Mouse (Mus musculus): Measurements from ENCODE around the gene 1110065P20Rik.

Gene 1110065P20Rik

DNA sequence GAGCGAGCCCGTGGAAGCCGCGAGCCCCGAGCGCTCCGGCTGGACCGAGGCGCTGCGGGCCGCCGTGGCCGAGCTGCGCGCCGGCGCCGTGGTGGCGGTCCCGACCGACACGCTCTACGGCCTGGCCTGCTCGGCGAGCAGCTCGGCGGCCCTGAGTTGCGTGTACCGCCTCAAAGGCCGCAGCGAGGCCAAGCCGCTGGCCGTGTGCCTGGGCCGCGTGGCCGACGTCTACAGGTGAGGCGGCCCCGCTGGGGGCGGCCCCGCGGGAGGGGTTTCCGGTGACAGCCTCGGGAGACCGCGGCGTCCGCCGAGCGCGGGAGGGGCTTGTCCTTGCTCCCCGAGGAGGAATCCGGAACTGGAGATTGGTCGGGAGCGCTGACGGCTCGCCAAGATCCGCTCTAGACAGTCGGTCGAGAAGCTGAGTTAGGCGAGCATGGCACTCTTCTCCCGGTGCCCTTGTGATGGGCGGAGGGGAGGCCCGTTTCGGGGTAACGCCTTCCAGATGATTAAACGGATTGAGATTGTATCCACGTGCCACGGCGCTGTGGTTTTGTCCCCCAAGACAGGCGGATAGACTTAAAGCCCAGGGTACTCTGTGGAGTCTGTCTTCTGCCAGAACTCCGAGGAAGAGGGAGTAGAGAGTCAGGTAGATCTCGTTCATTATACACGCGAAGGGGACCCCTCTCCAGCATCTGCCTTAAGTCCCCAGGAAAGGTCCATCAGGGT, at the start of gene 1110065P20Rik:
1110065P20Rik (minus strand) TSS at position 264 of the 726 bp plus-strand sequence.
- ATAC-seq (ENCODE audit: low TSS enrichment) = peak; percentile 38

DNA sequence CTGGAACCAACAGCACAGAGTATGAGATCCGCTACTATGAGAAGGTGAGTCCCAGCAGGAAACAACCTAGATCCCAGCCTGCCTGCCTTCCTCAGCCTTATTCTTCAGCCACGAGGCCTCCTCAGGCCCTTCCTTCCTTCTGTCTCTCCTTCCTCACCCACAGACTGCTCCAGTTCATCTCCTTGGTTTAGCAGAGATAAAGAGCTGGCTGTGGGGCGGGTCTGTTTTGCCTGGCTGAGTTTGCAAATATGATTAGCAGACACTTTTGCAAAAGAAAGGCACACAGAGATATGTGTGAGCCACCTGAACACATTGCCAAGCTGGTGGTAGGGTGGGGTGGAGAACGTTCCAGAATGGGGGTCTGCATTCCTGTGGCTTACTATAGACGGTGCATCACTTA, 48.9 kb upstream of the 1110065P20Rik start:
- no peak for ATAC-seq (ENCODE audit: low TSS enrichment)

DNA sequence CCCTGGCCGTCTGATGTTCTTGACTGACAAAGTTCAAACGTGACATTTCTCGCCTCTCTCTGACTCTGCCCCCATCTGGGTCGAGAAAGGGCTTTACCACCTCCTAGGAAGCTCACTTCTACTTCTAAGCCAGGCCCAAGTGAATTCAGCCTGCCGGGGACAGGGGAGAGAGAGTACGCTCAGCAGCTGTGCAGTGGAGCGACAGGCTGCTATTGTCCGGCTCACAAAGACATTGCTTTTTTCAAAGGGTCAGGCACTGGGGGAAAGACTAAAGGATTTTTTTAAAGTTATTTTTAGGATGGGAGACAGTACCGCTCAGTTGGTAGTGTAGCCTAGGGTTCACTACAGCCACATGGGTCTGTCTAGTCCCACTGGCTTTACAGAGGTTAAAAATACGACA, 47.4 kb upstream of the 1110065P20Rik start:
- no peak for ATAC-seq (ENCODE audit: low TSS enrichment)

DNA sequence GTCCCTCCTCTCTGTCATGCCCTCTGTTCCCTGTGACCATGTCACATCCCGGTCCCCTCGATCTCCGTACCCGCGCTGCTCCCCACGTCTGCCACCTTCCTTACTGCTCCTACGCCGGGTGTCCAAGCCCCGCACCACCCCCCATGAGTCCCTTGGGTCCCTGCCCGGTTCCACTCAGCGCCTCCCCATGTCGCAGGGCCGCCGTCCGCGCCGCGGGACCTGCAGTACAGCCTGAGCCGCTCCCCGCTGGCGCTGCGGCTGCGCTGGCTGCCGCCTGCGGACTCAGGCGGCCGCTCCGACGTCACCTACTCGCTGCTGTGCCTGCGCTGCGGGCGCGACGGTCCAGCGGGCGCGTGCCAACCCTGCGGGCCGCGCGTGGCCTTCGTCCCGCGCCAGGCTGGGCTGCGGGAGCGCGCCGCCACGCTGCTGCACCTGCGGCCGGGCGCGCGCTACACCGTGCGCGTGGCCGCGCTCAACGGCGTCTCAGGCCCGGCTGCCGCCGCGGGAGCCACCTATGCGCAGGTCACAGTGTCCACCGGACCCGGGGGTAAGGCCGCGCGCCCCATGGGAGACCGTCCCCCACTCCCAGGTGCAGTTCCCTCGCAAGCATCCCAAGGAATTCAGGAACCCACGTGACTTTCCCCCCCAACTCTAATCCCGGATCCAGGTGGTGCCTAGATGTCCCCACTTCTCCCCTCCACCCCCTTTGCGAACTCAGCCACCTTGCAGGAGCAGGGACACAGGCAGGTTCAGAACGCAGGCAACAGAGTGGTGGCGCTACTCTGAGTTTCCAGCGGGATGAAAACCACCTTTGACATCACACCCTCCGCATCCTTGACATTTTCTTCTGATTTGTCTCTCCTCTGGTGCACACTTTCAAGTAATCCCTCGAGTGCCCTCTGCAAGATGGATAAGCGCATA, 43.8 kb upstream of the 1110065P20Rik start:
- ATAC-seq (ENCODE audit: low TSS enrichment) = peak; percentile 79

DNA sequence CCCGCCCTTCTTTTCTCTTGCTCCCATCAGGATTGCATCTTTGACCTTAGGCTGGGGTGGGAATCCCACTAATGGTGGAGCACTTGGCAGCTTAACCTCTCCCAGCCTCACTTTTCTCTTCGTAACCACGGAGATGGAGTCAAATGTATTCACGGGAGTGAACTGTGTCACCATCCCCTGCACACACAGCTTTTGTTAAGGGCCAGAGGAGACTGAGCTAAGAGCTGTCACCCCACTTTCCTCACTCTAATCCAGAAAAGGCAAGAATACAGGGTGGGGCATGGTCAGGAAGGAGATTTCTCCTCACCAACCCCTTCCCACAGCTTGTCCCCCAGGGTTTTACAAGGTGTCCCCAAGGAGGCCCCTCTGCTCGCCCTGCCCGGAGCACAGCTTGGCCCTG, 42.8 kb upstream of the 1110065P20Rik start:
- ATAC-seq (ENCODE audit: low TSS enrichment) = no peak

DNA sequence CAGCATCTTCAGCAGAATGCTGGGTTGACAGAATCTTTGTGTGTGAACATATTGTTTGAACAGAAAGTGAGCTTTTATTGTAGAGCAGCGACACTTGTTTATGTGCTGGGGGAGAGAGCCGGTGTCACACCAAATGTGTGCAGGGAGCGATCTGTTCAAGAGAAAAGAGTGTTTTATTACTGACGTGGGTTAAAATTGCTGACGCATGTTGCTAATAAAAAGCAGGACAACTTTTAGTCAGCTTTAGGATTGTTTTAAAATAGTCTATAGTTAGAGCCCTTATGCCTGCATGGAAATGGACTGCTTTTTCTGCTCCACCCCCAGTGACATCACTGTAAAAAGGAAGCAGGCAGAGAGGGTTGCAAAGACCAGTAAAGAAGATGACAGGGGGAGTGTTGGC, 39.8 kb upstream of the 1110065P20Rik start:
- ATAC-seq (ENCODE audit: low TSS enrichment) = no peak

DNA sequence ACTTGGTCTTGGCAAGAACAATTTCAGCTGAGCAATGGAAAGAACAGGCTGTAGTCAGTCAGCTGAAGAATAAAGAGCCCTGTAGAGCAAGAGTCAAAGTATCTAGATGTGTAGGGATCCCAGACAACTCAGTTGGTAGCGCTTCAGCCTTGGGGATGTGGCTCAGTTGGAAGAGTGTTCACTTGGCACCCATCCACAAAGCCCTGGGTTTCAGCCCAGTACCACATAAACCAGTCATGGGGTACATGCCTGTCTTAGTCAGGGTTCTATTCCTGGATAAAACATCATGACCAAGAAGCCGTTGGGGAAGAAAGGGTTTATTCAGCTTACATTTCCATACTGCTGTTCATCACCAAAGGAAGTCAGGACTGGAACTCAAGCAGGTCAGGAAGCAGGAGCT, 38.9 kb upstream of the 1110065P20Rik start:
- no peak for ATAC-seq (ENCODE audit: low TSS enrichment)

DNA sequence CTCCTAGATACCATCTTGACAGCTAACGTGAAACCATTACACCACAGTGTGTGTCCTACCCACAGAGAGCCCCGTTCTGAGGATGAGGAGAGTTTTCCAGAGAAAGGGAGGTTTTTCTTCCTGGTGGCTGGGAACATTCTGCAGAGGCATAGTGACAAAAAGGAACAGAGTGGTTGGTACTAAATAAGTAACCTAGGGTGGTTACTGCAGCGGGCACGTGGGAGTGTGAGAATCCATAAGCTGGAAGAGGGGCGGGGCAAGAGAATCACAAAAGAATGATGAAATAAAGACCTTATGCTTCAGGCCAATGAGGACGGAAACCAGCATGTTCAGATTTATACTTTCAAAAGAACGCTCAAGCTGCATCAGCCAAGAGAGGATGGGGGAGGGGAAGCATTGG, 37.7 kb upstream of the 1110065P20Rik start:
- peak; percentile 66 for ATAC-seq (ENCODE audit: low TSS enrichment)

DNA sequence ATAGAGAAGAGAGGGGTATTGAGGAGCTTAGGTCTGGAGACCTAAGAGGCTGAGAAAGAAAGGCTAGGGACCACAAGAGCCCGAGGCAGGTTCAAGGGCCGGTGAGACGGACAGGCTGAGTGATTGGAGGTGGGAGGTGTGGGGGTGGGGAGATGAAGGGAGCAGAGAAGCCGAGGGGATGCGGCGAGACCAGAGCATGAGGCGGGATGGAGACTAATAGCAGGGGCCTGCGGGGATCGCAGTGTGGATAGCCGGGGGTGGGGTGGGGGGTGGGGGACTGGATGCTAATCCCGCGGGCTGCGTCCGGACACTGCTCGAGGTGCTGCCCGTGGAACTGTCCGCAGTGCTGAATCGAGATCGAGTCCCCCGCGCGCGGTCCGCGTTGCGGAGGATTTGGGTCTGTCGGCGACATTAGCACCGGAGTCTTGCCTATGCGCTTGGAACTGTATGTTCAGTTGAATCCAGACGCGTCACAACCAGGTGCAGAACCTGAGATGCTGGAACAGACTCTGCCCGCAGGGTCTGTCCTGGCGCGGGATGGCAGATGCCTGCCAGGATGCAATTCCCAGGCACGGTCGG, 31.2 kb upstream of the 1110065P20Rik start:
- ATAC-seq (ENCODE audit: low TSS enrichment) = peak; percentile 22; the same call in 1 of the 2 replicates

DNA sequence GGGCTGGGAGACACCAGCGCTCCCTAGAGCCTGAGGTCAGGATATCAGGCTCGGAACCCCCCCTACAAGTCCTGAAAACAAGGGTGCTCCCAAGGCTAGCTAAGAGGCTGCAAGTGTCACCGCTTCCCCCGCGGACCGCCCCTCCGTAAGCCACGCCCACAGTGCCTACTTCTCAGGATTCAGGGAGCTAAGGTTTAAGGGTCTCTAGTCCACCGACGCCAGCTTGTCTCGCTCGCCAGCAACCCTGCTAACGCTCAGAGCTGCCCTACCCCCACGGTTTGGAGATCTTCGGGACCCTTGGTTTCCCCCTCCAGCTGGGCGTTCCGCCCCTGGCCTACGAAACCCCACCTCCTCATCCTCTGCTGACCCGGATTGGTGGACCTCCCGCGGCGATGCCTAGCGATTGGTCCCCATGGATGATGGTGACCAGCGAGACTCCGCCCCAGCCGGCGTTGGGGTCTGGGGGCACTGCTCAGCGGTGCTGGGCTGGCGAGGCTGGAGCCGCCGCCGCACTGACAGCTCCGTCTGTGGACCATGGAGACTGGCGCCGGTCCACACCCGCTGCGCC, 30.4 kb upstream of the 1110065P20Rik start:
- peak; percentile 91 for ATAC-seq (ENCODE audit: low TSS enrichment)

DNA sequence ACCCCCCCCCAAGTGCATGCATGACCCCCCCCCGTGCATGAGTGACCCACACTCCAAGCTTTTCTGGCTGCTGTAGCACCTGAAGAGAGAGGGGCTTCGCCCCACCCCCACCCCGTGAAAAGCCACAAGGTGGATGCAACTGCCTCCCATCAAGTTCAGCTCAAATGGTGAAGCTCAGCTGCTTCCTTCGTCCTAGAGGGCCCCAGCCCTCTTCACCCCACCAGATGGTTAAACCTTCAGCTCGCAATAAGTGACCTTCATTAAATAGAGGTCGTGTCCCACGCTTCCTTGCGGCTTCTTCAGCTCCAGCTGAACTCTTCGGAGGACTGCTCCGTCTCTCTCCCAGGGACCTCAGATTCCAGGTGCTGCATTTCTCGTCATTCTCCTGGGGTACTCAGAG, 29.6 kb upstream of the 1110065P20Rik start, which contains the start of gene Epha10:
Epha10 (plus strand) TSS at position 301 of the 400 bp plus-strand sequence.
- ATAC-seq (ENCODE audit: low TSS enrichment) = no peak

DNA sequence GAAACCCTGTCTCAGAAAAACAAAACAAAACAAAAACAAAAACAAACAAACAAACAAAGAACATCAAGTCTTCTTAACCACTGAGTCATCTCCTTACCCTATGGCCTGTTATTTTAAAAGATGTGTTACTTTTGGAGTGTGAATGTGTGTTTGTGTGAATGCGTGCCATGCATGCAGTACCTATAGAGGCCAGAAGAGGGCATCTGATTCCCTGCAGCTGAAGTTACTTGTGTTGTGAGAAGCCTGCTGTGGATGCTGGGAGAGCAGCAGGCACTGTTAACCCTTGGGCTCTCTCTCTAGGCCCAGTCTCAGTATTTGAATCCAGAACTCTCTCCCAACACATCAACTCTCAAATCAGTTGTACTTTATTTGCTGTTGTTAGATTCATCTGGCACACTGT, 21.7 kb upstream of the 1110065P20Rik start:
- no peak for ATAC-seq (ENCODE audit: low TSS enrichment)

DNA sequence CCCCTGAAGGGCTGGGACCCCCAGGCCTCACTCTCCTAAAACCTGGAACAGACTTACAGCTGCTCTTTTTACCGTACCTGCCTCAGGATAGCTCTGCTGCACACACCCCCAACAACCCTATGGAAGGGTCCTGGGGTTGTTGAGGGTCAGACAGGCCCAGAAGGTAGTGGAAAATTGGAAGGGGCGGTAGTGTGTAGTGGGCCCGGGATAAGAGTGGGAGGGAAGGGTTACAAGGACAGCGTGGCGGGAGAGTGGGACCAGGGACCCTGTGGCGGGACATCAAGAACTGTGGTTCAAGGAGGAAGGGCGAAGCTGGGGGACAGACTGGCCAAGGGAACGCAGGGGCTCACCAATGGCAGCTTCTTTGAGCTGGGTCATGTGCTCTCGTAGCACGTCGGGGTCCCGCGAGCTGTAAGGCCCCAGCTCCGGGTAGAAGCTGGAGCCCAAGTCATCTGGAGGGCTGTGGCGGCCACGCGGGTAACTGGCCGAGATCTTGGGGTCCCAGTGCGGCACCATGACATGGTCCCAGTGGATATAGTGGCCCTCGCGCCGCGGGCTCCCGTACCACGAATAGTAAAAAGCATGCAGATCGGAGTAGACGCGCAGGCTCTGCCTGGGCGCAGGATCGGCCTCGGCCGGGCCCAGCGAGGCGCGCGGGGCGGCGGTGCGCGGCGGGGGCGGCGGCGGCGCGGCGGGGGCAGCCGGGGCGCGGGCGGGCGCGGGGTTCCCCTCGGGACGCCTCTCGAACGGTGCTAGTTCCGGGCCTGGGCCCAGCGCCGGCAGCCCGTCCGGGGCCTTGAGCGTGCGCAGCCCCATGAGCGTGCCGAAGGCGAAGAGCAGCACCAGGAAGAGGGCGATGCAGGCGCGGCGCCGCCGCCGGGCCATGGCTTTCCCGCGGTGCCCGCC, 10.5 kb upstream of the 1110065P20Rik start, which contains the start of gene Maneal:
Maneal (minus strand) TSS at position 889 of the 906 bp plus-strand sequence.
- peak; percentile 41 for ATAC-seq (ENCODE audit: low TSS enrichment)

DNA sequence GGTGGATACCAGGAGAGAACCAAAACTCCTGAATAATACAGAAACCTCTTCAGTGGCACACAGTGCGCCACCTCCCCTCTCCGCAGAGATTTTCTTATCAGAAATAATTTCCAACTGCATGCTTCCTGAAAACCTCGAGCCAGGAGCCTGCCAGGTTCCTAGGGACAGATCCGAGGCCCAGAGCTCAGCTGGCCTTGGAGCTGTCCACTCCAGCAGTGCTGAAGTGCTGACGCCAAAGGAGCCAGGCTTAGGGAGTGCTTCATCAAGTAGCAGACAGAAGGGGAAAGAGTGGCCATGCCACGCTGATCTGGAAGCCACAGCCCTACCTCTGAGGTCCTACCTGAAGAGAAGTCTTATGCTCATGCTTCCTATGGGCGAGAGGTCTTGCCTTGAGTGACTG, 9.4 kb upstream of the 1110065P20Rik start:
- no peak for ATAC-seq (ENCODE audit: low TSS enrichment)

DNA sequence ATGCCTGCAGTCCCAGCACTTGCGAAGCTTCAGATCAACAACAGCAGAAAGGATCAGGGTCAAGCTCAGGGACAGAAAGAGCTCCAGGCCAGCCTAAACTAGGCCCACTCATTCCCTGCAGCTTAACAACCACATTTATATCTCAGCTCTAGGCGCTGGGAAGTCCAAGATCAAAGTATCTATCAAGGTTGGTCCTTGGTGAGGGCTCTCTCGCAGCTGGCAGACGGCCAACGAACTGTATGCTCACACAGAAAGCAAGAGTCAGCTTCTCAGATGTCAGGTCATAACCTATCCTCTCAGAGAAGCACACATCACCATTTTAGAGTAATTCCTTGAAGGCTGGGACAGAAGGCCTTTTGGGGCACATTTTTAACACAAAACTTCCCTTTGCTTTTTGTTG, 7.4 kb upstream of the 1110065P20Rik start:
- ATAC-seq (ENCODE audit: low TSS enrichment) = no peak

DNA sequence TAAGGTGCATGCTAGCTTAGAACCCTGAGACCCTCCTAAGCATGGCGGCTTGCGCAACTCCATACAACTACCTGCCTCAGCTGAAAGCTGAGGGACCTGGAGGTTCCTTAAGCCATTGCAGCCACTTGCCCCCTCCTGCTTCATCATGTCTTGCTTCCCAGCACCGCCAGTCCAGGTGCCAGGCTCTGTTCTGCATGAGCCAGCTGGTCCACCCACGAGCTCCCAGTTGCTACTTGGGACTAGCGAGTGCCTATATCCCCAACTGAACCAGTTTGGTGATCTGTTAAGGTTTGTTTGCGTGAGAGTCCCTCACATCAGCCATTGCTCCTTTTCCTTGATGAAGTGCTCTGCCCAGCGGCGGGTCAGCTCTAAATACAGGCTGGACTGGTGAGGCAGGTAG, 5.3 kb upstream of the 1110065P20Rik start:
- ATAC-seq (ENCODE audit: low TSS enrichment) = peak; percentile 71

DNA sequence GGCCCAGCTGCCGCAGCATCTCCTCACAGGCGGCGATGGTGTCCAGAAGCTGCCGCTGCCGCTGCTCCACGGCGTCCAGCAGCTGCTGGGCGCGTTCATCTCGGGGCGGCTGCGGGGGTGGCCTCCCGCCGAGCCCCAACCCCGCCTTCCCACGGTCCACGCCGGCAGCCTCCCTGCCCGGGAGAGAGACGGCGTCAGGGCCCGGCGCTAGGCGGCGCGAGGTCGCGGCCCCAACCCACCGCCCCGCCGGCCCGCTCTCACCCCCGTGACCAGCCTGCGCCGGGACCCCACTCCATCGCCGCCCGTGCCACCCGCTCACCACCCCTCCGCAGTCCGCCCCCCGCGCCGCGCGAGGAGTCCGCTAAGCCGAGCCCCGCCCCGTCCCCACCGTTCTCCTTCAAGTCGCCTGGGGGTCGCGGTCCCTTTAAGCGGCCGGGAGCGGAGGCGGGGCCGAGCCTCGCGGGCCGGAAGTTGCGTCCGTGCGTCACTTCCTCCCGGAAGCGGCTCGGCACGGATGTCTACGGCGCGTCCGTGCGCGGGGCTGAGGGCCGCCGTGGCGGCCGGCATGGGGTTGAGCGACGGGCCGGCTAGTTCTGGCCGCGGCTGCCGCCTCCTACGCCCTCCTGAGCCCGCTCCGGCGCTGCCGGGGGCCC, 609 bp downstream of the 1110065P20Rik start, which contains the start of gene Yrdc:
Yrdc (plus strand) TSS at position 419 of the 653 bp plus-strand sequence.
- ATAC-seq (ENCODE audit: low TSS enrichment) = peak; percentile 69

DNA sequence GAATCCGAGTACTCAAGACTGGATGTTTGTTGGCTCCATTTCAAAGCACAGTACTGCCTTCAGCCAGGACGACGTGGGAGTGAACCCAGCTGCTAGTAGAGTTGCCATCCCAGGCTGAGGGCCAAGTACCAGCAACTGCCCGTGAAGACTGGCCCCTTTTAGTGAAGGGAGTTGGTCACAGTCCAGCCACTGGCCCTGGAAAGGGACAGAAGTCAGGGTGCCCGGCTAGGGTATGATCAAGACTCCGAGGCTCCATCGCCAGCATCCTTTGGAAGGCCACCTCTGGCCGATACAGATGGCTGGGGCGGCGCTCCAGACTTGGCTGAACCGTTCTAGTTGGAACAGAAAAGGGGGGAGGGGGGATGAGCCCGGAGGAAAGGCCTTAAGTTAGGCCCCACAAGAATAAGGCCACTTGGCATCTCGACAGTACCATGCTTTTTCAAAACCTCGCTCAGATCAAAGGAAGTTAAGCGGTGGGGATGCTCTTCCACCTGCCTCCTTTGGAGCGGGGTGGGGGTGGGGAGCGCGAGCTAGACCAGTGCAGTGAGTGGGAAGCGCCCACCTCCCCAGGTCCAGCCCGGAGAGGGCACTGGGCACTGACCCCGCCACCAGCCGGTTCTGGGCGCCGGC, 1.2 kb downstream of the 1110065P20Rik start:
- ATAC-seq (ENCODE audit: low TSS enrichment) = peak; percentile 19; the same call in 1 of the 2 replicates

DNA sequence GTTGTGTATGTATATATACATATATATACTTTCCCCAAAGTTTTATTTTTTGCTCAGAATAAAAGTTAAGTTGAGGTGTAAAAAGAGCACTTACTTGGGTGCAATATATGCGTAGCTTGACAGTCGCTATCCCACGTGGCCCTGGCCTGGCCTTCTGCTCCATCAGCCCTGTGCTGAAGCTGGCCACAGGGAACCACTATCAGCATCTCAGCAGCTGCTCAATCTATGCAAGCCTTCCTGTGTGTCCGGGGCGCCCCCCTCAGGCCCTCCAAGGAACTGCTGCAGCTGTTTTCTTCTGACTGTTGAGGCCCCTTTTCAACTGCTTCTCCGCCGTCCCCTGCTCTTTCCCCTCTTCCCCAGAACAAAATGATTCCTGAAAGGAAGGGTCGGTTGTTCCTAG, 3.4 kb downstream of the 1110065P20Rik start:
- peak; percentile 11; the same call in 1 of the 2 replicates for ATAC-seq (ENCODE audit: low TSS enrichment)

DNA sequence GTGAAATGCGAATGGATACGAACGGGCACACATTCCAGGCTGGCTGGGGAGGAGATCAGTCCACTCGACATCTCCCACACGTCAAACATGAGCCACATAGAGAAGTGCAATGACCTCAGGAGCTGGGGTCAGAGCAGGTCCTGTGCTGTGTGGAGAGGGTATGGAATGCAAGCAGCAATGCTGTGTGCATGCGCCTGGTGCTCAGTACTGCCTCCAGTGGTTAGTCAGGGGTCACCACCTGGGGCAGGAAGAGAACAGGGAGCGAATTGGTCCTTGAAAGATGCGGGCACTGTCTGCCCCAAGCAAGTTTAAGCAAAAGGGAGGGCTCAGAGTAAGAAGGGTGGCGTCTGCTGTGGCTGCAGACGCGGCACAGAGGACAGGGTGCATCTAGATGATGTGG, 7.5 kb downstream of the 1110065P20Rik start:
- peak; percentile 32; the same call in 1 of the 2 replicates for ATAC-seq (ENCODE audit: low TSS enrichment)
